Mouse (Mus musculus): ENCODE measurements at regions not wholly inside any gene's neighbourhood (a gene's known extent, or its start where the extent isn't known, plus 50 kb on each side); places are given as distances from the start of the nearest gene placed in this dataset.

DNA sequence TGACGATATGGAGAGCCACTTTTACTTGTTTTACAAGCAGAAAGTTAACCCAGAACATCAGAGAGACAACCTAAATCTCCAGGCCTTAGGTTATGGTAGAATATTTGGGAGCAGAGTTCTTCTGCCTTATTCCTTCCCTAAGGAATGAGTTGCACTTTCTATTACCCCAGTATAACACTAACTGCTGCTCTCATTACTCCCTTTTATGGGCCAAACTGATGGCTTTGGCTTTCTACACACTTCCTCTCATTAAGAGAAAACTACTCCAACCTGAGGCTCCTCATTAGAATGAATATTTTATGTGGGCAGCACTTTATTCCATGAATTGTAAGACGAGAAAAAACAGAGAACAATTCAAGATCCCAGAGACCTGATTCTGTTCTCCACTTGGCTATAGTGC is 289.0 kb upstream of the Tnc start:
- Histone ChIP-seq H3K9me3 (no peaks in the 10 kb centered on the region), H3K4me1 (no peaks in the 10 kb centered on the region), H3K4me2 (no peak overlapping the region), H3K27me3 (replicated peaks) (no peaks in the 10 kb centered on the region), H3K4me3 (replicated peaks) (no peak overlapping the region), H3K9ac (no peak overlapping the region), H3K27ac (no peak overlapping the region), H3K36me3 (no peaks in the 10 kb centered on the region)
- ATAC-seq (ENCODE audit: insufficient read depth, low FRiP score, low read depth), result no peak
- WGBS, result 75% methylated on average over 2 of the region's 2 CpGs

DNA sequence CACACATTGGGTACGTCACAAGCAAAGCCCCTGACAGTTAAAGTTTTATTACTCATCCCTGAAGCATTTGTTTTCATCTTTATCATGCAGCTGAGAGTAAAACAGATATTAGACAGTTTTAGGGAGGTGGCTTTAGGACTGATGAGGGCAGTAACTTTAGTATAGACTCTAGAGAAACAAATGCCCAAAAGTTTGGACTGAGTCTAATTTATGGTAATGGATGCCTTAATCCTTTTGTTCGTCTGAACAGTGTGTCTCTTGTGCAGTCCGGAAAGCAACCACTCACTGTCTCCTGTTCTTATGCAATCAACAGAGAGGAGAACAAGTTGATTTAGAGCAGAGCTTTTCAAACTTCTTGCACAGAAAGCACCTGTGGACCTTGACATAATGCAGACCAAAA is 283.4 kb upstream of the Tnc start:
- Histone ChIP-seq H3K4me1 (no peaks in the 10 kb centered on the region), H3K4me3 (replicated peaks) (no peak overlapping the region), H3K36me3 (no peaks in the 10 kb centered on the region), H3K27ac (no peak overlapping the region), H3K4me2 (no peak overlapping the region), H3K9ac (no peak overlapping the region), H3K9me3 (no peaks in the 10 kb centered on the region), H3K27me3 (replicated peaks) (no peaks in the 10 kb centered on the region)
- 34% methylated on average over 3 of the region's 3 CpGs for WGBS
- no peak; the same call in 1 of the 2 replicates for ATAC-seq (ENCODE audit: insufficient read depth, low FRiP score, low read depth)

DNA sequence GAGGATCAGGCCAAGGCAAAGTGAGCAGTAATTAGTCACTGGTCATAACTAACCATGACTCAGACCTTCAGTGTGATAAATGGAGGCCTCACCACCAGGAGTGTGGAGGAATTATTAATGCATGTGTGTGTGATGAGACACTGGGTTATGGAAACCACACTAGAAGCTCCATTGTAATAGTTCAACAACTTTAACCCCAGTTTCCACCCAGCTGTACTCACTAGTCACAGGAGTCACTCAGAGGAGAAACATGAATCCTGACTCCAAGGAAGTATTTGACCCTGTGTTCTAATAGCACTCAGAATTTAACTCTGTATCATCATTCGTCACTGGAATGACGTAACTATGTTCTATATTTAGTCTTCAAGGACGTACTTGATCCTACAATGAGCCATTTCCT is 277.6 kb upstream of the Tnc start:
- WGBS, result 38% methylated on average over 3 of the region's 3 CpGs
- H3K9ac ChIP-seq, result no peak overlapping the region
- no peak overlapping the region for H3K4me2 ChIP-seq

DNA sequence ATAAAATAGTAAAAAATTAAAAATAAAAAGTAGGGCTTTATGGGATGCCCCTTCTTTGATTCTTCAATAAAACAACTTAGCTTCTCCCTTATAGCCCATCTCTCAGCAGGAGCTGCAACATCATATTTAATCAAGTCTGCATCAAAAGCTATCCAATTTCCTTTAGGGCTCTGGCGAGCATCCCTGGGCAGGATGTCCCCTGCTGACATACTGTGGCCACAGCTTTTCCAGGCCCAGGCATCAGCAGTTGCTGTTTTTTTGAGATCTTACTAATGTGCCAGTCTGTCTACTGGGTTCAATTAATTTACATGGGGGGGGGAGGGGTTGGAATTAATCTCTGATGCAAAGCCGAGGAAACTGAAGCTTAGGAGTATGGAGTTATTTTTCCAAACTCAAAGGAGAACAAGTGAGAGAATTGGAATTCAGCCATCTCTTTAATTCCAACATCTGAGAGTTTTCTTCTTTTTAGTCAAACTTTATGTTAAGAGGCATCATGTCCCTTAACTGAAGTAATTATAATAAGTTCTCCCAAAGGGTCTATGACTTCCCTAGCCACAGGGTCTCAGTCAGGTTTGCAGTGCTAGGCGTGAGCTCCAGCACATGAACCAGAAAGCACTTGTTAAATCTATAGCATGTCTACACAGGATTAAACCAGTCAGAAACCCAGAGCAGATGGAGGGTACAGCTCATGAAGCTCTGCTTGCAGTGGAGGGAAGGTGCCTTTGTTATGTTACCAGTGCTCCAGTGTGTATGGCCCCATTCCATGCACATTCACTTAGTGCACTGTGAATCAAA is 269.9 kb upstream of the Tnc start:
- WGBS, result 73% methylated on average over 3 of the region's 3 CpGs
- ATAC-seq (ENCODE audit: insufficient read depth, low FRiP score, low read depth), result no peak
- H3K4me2 ChIP-seq, result no peak overlapping the region
- no peaks in the 10 kb centered on the region for H3K4me1 ChIP-seq
- H3K36me3 ChIP-seq, result no peaks in the 10 kb centered on the region
- H3K9ac ChIP-seq, result no peak overlapping the region
- no peaks in the 10 kb centered on the region for H3K27me3 ChIP-seq (replicated peaks)
- no peaks in the 10 kb centered on the region for H3K9me3 ChIP-seq
- no peak overlapping the region for H3K27ac ChIP-seq
- no peak overlapping the region for H3K4me3 ChIP-seq (replicated peaks)

More for the DNA sequence above, 277.6 kb upstream of the Tnc start:
- Histone ChIP-seq H3K4me3 (replicated peaks) (no peak overlapping the region), H3K4me1 (no peaks in the 10 kb centered on the region), H3K27ac (no peak overlapping the region), H3K36me3 (no peaks in the 10 kb centered on the region), H3K9me3 (no peaks in the 10 kb centered on the region), H3K27me3 (replicated peaks) (no peaks in the 10 kb centered on the region)
- no peak for ATAC-seq (ENCODE audit: insufficient read depth, low FRiP score, low read depth)

DNA sequence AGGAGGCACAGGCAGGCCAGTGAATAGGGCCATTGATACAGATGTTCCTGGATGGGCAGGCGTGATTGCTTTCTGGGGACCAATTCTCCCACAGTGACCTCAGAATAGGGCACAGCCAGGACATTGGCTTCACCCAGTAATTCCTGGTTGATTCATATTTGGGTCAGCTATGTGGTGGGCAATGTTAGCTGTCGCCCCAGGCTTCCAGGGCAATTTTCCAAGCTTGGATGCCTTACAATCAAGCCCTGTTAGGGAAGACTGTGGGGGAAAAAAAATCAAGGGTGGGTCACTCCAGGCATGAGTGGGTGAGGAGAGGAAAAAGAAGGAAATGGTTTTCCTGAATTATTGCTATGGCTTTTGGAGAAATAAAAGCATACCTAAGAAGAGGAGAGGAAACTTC is 250.1 kb upstream of the Tnc start:
- Histone ChIP-seq H3K4me3 (replicated peaks) (no peak overlapping the region), H3K27me3 (replicated peaks) (no peaks in the 10 kb centered on the region), H3K27ac (no peak overlapping the region), H3K4me2 (no peak overlapping the region), H3K9ac (no peak overlapping the region), H3K36me3 (no peaks in the 10 kb centered on the region), H3K4me1 (no peaks in the 10 kb centered on the region), H3K9me3 (no peaks in the 10 kb centered on the region)
- no peak for ATAC-seq (ENCODE audit: insufficient read depth, low FRiP score, low read depth)
- WGBS, result 78% methylated on average over 2 of the region's 2 CpGs

DNA sequence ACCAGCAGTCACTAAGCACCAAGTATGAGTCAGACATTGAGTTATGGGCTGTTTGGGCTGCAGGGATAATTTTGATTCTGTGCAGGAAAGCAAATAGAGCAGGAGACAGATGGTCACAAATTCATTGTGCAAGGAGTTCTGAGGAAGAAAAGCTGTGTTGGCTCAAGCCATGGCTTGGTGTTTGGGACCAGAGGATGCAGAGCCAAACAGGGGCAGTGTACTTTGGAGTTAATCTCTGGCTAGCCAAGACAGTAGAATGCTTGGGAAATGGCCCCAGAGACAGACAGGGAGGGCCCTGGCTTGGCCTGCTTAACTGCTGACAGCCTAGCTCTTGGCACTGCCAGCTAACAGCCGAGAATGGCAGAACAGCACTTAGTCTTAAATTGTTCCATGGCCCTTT is 235.7 kb upstream of the Tnc start:
- no peak overlapping the region for H3K9ac ChIP-seq
- no peak overlapping the region for H3K27ac ChIP-seq
- no peaks in the 10 kb centered on the region for H3K9me3 ChIP-seq
- no peaks in the 10 kb centered on the region for H3K27me3 ChIP-seq (replicated peaks)
- H3K4me2 ChIP-seq, result no peak overlapping the region
- H3K4me3 ChIP-seq (replicated peaks), result no peak overlapping the region
- no peaks in the 10 kb centered on the region for H3K36me3 ChIP-seq
- WGBS, result 59% methylated on average over 1 of the region's 1 CpGs
- no peaks in the 10 kb centered on the region for H3K4me1 ChIP-seq
- ATAC-seq (ENCODE audit: insufficient read depth, low FRiP score, low read depth), result no peak

DNA sequence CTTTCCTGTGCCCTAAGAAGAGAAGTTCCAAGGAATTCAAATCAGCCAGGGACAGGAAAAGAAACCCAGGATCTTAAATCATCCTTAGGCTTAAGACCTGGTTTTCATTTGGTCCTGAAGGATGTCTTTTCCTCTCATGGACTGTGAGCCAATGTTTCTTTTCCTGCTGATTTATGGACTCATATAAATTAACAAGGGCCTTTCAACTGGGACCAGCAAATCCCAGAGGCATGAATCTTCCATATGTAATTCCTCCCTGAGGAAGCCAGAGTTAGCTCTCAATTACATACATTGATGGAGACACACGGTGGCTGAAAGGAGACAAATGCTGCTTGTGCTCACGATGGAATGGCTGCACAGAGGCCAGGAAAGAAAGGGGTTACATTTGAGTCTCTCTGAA is 230.2 kb upstream of the Tnc start:
- no peak overlapping the region for H3K9ac ChIP-seq
- H3K9me3 ChIP-seq, result no peaks in the 10 kb centered on the region
- ATAC-seq (ENCODE audit: insufficient read depth, low FRiP score, low read depth), result no peak
- H3K4me2 ChIP-seq, result no peak overlapping the region
- H3K4me1 ChIP-seq, result no peaks in the 10 kb centered on the region
- WGBS, result 27% methylated on average over 2 of the region's 2 CpGs
- no peak overlapping the region for H3K4me3 ChIP-seq (replicated peaks)
- H3K27me3 ChIP-seq (replicated peaks), result no peaks in the 10 kb centered on the region
- no peak overlapping the region for H3K27ac ChIP-seq
- no peaks in the 10 kb centered on the region for H3K36me3 ChIP-seq

DNA sequence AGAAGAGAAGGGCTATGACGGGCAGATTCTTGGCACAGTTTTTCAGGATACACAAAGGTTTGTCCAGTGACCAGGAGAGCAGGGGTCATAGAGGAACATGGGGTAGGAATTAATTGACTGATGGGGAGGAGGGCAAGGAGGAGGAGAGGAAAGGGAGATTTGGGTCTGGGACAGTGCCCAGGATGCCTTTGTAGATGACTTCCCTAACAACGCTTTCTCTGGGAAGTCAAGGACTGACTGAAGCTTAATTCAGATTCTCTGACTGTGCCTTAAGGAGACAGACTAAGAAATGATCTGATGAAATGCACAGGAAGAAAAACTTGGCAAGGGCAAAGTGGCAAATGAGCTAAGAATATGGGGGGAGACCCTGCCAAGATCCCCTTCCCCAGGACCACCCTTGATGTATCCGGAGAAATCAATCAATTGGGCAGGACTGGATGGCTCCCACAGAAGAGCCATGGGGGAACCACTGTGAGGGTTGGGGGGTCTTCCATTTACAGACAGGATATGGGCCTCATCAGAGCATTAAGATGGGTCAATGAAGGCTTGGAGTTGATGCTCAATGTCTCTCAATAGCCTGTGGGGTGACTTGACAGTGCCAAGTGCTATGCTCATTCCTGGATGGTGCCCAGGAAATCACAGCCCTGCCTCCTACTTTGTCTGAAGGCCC is 227.6 kb upstream of the Tnc start:
- no peak overlapping the region for H3K27ac ChIP-seq
- no peak for ATAC-seq (ENCODE audit: insufficient read depth, low FRiP score, low read depth)

DNA sequence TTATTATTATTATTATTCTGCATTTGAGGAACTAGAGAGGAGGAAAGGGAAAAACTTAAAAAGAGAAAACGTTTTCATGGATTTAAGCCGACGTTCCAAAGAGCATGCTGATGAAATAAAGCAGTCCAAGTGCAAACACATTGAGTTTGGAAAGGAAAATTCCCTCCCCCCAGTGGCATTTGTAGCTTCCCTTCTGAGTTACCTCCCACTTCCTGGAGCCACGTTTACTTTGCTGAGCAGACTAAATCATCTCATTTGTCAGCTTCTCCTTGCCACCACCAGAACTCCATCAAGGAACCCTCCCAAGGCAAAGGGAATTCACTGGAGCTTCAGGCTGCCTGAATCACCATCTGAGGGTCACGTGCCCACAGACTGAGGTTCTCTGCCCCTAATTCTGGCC is 223.0 kb upstream of the Tnc start:
- no peak for ATAC-seq (ENCODE audit: insufficient read depth, low FRiP score, low read depth)
- no peaks in the 10 kb centered on the region for H3K4me1 ChIP-seq
- no peak overlapping the region for H3K27ac ChIP-seq
- no peak overlapping the region for H3K9ac ChIP-seq
- H3K4me2 ChIP-seq, result no peak overlapping the region
- H3K4me3 ChIP-seq (replicated peaks), result no peak overlapping the region
- no peaks in the 10 kb centered on the region for H3K9me3 ChIP-seq
- H3K36me3 ChIP-seq, result no peaks in the 10 kb centered on the region
- no peaks in the 10 kb centered on the region for H3K27me3 ChIP-seq (replicated peaks)
- 31% methylated on average over 5 of the region's 5 CpGs for WGBS

More for the DNA sequence above, 227.6 kb upstream of the Tnc start:
- H3K36me3 ChIP-seq, result no peaks in the 10 kb centered on the region
- no peak overlapping the region for H3K4me2 ChIP-seq
- no peak overlapping the region for H3K4me3 ChIP-seq (replicated peaks)
- H3K4me1 ChIP-seq, result no peaks in the 10 kb centered on the region
- 78% methylated on average over 3 of the region's 3 CpGs for WGBS
- H3K27me3 ChIP-seq (replicated peaks), result no peaks in the 10 kb centered on the region
- H3K9ac ChIP-seq, result no peak overlapping the region
- no peaks in the 10 kb centered on the region for H3K9me3 ChIP-seq

DNA sequence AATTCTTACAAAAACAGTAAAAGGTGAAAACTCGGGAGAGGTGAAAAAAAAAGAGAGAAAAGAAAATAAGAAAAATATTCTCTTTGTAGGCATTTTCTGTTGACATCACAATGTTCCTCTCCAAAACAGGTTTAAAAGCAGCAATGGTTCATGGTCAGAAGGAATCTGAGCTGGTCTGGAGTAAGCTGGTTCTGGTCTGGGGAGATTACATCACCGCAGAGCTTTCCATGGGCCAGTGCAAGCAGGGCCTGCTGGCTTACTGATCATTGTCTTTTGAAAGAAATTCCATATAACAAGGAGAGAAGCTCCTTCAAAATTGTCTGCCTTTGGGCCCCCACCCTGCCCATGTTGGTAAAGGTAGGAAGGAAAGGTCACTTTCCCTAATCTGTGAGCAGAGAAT is 222.3 kb upstream of the Tnc start:
- H3K4me2 ChIP-seq, result no peak overlapping the region
- no peaks in the 10 kb centered on the region for H3K9me3 ChIP-seq
- H3K36me3 ChIP-seq, result no peaks in the 10 kb centered on the region
- no peak for ATAC-seq (ENCODE audit: insufficient read depth, low FRiP score, low read depth)
- no peak overlapping the region for H3K9ac ChIP-seq
- no peak overlapping the region for H3K27ac ChIP-seq
- 81% methylated on average over 2 of the region's 2 CpGs for WGBS
- H3K4me1 ChIP-seq, result no peaks in the 10 kb centered on the region
- no peaks in the 10 kb centered on the region for H3K27me3 ChIP-seq (replicated peaks)
- H3K4me3 ChIP-seq (replicated peaks), result no peak overlapping the region

DNA sequence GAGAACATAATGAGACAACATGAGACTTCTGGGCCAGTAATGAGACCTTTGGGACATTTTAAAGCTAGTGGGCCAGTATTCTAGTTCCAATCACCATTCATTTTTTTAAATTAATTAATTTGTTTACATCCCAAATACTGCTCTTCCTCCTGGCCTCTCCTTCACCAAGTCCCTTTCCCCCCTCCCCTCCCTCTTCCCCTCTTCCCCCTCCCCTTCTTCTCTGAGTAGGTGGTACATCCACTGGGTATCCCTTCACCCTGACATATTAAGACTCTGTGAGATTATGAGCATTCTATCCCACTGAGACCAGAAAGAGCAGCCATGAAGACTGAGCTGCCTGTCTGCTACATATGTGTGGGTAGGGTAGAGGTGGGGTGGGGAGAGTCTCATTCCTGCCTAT is 213.7 kb upstream of the Tnc start:
- Histone ChIP-seq H3K9me3 (no peaks in the 10 kb centered on the region), H3K4me2 (no peak overlapping the region), H3K36me3 (no peaks in the 10 kb centered on the region), H3K9ac (no peak overlapping the region), H3K27me3 (replicated peaks) (no peaks in the 10 kb centered on the region), H3K4me3 (replicated peaks) (no peak overlapping the region), H3K27ac (no peak overlapping the region), H3K4me1 (no peaks in the 10 kb centered on the region)
- no peak for ATAC-seq (ENCODE audit: insufficient read depth, low FRiP score, low read depth)

DNA sequence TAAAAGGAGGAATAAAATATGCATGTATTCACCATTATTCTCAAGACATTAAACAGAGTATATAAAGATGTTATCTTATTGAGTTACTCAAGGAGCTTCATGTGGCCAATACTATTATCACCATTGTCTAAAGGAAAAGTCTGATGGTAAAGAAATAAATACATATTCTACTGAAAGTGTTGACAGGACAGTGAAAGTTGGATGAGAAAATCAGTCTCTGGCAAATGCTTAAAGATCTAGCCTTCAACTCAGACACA is 213.3 kb upstream of the Tnc start:
- Histone ChIP-seq H3K9me3 (no peaks in the 10 kb centered on the region), H3K4me1 (no peaks in the 10 kb centered on the region), H3K36me3 (no peaks in the 10 kb centered on the region), H3K27me3 (replicated peaks) (no peaks in the 10 kb centered on the region), H3K4me2 (no peak overlapping the region), H3K4me3 (replicated peaks) (no peak overlapping the region), H3K27ac (no peak overlapping the region), H3K9ac (no peak overlapping the region)
- ATAC-seq (ENCODE audit: insufficient read depth, low FRiP score, low read depth), result no peak
